Mouse (Mus musculus) megakaryocyte, adult 5-6 weeks (primary cell): ENCODE measurements around the gene Tmem254b. TPM values are rescaled to one million over a fixed set of nuclear protein-coding genes. Genes with fewer than 3 reads are reported as not detected.
"Not testable (repeated sequence)": the region's sequence is repeated elsewhere in the genome, so short reads cannot be mapped to it uniquely, and the experiment has no call there.

ENCODE experiments used
- ATAC-seq: 2 replicates; pipeline ENCODE4 v1.8.0; 2016; ENCODE audit warnings: mild to moderate bottlenecking, inconsistent platforms; ENCODE audit not compliant: poor library complexity, severe bottlenecking
- total RNA-seq, 2 experiments: library from RNA; stranded (forward) in 1 of 2; stranded (reverse) in 1 of 2; fragments of 153-499, 151-499 nt in 1 of 2; fragments of 221-1000, 200-1000 nt in 1 of 2; gene quantifications; 2 replicates each; pipeline versions ENCODE4 v1.2.3 to v1.2.4; 2015 to 2017

The Tmem254b gene
- total RNA-seq (2015) (14.4 TPM in 1 of 2 replicates, not detected in the other), total RNA-seq (2017) (3.7 and 9.5 TPM in 2 replicates)

DNA sequence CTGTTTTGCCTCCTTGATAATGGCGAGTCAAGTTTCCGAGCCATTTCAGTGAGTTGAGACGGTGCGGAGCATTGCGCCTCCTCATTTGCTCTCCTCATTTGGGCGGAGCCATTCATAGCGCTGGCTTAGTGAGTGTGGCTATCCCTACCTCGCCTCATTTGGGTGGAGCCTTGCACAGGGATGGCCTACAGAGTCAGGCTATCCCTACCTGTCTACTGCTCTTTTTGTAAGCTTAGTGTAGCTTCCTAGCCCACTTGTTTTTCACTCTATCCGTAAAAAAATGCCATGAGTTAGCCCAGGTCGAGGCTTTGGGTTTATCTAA is at the start of gene Tmem254b:
Tmem254b (minus strand) TSS at position 116 of the 322 bp plus-strand sequence.
- ATAC-seq, result peak; percentile 85

- not testable (repeated sequence) for ATAC-seq
These were observed 30.3 kb upstream of the Tmem254b start for GRCm38 (mm10) chr14:26237183-26237582.

GRCm38 (mm10) chr14:26216233-26217000 is 9.6 kb upstream of the Tmem254b start:
- ATAC-seq, result not testable (repeated sequence)

DNA sequence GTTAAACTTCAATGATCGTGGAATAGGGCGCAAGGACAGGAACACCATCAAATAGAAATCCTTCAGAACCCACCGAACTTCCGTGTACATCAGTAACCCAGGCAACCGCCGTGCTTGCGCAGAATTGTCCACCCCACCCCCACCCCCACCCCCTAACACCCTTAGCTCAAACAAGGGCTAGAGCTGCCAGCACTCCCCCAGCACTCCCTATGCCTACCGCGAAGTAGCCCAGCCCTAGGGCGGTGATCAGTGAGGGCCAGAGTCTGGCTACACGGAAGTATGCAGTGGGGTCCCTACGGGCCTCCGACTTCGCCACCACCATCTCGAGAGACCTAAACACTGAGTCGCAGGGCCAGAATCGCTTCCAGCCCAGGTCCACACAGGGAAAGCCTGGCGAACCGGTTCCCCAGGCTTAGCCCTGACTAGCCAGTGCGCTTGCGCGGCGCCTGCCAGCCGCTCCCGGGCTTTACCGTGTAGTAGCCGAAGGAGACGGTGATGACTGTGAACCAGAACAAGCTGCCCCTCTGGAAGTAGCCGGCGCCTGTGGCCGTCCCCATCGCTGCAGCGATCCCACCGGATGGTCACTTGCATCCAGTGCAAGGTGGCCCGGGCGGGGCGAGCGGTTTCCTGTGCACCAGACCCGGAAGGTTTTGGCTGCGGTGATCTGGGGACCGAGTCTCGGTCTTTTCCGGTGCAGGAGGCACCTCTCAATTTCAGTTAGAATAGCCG is 480 bp downstream of the Tmem254b start:
- peak; percentile 76 for ATAC-seq

DNA sequence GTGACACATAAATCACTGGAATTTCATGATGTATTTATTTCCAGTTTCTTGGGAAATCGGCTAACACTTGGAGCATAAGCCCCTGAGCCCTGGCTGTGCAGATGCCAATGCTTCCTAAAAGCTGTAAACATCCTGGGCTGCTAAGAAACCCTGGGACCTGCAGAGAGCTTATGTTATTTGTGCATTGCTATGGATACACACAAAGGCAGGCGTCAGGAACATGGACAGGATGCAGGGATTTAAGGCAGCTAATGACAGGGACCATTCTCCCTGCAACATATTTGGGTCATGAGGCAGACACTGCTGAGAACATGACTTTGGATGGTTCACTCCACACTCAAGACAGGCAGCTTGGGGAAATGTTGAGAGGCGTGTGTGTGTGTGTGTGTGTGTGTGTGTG is 9.0 kb downstream of the Tmem254b start:
- ATAC-seq, result not testable (repeated sequence)

DNA sequence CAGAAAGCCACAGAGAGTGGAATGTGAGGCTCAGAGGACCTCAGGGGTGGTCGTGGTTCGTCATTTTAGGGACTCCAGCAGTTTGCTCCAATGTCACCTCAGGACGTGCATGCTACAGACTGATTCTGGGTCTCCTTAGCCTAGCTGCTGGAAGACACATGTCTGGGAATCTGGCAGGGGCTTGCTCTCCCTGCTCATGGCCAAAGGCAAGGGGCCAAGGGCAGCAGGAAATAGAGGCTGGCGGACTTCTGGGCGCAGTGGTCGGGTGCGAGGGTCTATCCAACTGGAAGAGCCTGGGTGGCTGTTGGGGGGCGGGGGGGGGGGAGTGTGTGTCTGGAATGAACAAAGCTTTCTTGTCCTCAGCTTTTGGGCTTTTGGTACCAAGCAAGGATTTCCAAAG is 18.5 kb downstream of the Tmem254b start:
- not testable (repeated sequence) for ATAC-seq

GRCm38 (mm10) chr14:26186638-26187037 is 20.2 kb downstream of the Tmem254b start:
- ATAC-seq, result peak; percentile 66

DNA sequence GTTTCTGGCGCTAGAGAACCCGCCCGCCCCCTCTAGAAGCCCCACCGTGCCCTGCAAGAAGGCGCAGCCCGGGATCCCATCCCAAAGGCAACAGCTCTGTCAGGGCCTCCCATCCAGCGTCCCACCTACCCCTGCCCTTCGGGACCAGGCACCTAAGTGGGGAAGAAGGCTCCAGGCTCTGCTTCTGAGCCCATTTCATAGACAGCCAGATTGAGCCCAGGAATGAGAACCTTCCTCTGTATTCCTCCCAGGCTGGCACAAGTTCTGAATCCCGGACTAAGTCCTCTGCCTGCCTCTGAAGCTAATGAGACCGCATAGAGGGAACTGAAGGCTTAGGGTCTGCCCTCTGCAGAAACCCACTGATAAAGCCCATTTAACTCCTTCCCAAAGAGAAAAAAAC is 24.5 kb downstream of the Tmem254b start, which contains the start of gene Plac9b:
Plac9b (minus strand) TSS at position 101 of the 400 bp plus-strand sequence.
- ATAC-seq, result not testable (repeated sequence)

- not testable (repeated sequence) for ATAC-seq
These were observed 25.2 kb downstream of the Tmem254b start for GRCm38 (mm10) chr14:26181660-26182059.

- ATAC-seq, result not testable (repeated sequence)
These were observed 31.8 kb downstream of the Tmem254b start for GRCm38 (mm10) chr14:26175028-26175427.

DNA sequence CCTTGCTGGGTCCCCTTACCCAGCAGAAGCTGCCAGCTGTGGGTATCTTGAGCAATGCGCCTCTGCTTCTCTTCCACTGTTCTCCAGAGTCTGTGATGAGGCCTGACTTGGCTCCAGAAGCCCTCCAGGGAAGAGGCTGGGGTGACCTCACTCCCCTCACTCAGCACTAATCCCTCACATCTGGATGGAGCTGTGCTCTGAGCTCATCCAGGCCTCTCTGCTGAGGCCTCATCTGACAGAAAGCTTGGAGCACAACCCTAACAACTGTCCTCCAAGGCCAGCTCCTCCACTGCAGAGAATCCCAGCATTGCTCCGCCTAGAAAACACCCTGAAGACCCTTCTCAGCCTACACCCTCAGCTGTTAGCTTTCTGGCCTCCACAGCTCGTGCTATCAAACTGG is 32.9 kb downstream of the Tmem254b start:
- ATAC-seq, result not testable (repeated sequence)

DNA sequence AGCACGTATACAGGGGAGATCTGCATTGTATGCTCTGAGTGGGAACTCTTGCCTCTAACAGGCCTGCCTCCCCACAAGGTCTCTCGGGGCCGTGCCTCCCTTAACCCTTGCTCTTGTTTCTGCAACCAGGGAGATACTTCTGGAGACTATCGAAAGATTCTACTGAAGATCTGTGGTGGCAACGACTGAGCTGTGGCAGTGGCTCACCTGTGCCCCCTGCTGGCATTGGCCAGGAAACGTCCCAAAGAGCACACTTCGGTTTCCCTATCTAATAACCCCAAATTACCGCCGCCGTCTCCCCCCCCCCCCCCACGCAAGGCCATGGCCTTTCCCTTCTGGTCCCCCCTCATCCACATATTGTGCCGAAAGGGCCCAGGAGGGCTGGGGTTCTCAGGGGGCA is 41.6 kb downstream of the Tmem254b start:
- ATAC-seq, result peak; percentile 65; the same call in 1 of the 2 replicates

DNA sequence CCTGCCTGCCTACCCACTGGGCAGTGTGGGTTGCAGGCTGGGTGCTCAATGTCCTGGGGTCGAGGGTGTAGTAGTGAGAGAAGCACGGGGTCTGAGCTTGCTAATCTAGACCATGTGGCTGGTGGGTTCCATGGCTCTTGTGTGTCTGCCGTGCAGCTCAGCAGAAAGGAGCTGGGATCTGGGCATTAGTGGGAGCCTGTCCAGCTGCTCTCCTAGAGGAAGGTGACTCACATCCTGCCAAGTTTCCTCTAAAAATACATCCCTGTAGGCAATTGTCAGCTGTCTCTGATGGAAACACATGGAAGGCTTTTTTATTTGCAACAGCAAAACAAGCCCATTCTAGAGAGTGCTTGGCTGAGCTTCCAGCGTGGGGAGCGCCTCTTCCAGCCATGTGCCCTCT is 44.4 kb downstream of the Tmem254b start:
- ATAC-seq, result not testable (repeated sequence)

GRCm38 (mm10) chr14:26161156-26161555 is 45.7 kb downstream of the Tmem254b start:
- ATAC-seq, result not testable (repeated sequence)

- ATAC-seq, result not testable (repeated sequence)
These were observed 50.8 kb downstream of the Tmem254b start for GRCm38 (mm10) chr14:26156032-26156431.

Other genes with a start within 250 kb of the Tmem254b start
- gene Duxbl1, start 228.5 kb downstream of the Tmem254b start, total RNA-seq (2015), result not detected in 2 replicates
- gene Duxbl1, start 228.5 kb downstream of the Tmem254b start, total RNA-seq (2017), result 0.04 TPM in 1 of 2 replicates, not detected in the other
- 0.18 TPM in 1 of 2 replicates, not detected in the other for gene Gm9780, start 164.3 kb downstream of the Tmem254b start, total RNA-seq (2015)
- gene Gm9780, start 164.3 kb downstream of the Tmem254b start, total RNA-seq (2017), result 4.2 TPM in 1 of 2 replicates, not detected in the other
- gene Tmem254c, start 139.7 kb downstream of the Tmem254b start, total RNA-seq (2015), result 20.8 and 25.9 TPM in 2 replicates
- 15.2 and 24.2 TPM in 2 replicates for gene Tmem254c, start 139.7 kb downstream of the Tmem254b start, total RNA-seq (2017)
- gene Cphx2, start 125.5 kb downstream of the Tmem254b start, total RNA-seq (2015), result not detected in 2 replicates
- gene Cphx2, start 125.5 kb downstream of the Tmem254b start, total RNA-seq (2017), result not detected in 2 replicates
- not detected in 2 replicates for gene Cphx3, start 124.7 kb downstream of the Tmem254b start, total RNA-seq (2015)
- gene Cphx3, start 124.7 kb downstream of the Tmem254b start, total RNA-seq (2017), result not detected in 2 replicates
- gene Duxbl2, start 88.7 kb downstream of the Tmem254b start, total RNA-seq (2015), result not detected in 2 replicates
- not detected in 2 replicates for gene Duxbl2, start 88.7 kb downstream of the Tmem254b start, total RNA-seq (2017)
- gene Plac9b, start 24.6 kb downstream of the Tmem254b start, total RNA-seq (2015), result 1.5 TPM in 1 of 2 replicates, not detected in the other
- not detected in 2 replicates for gene Plac9b, start 24.6 kb downstream of the Tmem254b start, total RNA-seq (2017)
- gene Duxbl3, start 50.9 kb upstream of the Tmem254b start, total RNA-seq (2015), result not detected in 2 replicates
- not detected in 2 replicates for gene Duxbl3, start 50.9 kb upstream of the Tmem254b start, total RNA-seq (2017)